Mouse (Mus musculus): ENCODE measurements around the gene Aarsd1.

Aarsd1 gene

DNA sequence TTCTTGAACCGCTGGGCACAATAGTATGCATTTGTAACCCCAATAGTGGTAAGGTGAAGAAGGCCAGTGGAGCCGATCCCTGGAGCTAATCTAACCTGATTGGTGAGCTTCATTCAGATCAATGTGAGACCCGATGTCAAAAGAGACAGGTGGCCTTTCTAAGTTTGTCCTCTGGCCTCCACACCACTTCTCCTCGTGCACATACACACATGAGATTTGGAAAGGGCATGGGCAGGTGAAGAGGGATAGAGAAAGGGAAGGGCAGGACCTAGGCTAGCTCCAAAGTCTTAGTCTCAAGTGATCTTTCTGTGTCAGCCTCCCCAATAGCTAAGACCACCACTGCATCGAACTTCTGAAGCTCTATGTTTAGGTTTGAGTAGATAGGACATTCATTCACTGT lies 47.3 kb downstream of the Aarsd1 start:
- DNase-seq, result no peak

DNA sequence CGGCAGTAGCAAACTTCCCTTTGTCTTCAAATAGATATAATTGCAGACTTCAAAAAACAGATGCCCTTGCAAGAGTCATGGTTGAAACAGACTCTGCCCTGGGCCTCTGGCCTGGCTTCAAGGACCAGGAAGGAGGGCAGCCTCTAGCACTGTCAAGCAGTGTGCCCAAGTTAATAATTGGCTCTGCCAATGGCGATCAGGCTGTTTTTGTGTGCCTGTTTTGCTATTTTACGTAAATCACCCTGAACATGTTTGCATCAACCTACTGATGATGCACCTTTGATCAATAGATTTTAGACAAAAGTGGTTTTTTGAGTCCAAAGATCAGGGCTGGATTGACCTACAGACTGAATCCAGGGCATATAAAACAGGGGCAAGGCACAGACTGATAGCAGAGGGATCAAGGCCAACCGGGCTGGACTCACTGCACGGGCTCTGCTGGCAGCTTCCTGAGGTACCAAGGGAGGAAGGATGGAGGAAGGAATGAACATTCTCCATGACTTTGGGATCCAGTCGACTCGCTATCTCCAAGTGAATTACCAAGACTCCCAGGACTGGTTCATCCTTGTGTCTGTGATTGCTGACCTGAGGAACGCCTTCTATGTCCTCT lies 50.0 kb downstream of the Aarsd1 start, which contains the start of gene G6pc:
Gene G6pc, plus strand, starts transcription at position 236 of the 610 bp plus-strand sequence.
- DNase-seq, result peak; percentile 68

DNA sequence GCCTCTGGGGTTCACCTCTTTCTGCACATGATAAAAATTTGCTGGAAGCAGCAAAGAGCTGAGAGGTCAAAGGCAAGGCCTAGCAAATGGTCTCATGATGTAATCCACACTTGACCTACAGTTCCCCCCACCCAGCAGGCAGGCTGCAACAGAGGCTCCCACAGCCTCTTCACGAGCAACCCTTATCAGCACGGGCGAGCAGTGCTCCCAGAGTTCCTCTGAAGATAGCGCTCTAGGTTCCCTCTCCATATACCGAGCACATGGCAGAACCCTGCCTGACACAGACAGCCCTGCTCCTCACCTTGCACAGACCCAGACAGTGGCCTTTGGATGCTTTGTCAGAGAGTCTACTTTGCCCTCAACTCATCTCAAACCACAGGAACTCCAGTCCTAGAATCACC lies 52.9 kb downstream of the Aarsd1 start:
- peak; percentile 49 for DNase-seq

DNA sequence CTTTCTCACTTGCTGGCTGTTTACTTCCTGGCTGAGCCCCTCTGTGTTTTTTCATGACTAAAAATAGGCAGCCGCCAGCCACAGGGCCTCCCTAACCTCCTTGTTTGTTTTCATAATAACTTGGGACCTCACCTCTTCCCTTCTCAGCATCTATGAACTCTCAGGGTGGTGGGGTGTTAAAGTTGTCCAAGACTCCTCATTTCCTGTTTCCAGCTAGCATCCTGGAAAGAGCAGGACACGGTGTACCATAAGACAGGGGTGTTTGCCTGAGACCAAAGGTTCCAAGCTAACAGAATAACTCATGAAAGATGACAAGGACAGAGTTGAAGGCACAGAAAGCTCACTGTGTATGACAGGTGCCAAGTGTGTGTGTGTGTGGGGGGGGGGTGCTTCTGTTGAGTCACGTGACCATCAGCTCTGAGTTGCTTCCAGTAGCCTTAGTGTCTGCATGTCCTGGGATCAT lies 56.7 kb downstream of the Aarsd1 start:
- DNase-seq, result no peak

DNA sequence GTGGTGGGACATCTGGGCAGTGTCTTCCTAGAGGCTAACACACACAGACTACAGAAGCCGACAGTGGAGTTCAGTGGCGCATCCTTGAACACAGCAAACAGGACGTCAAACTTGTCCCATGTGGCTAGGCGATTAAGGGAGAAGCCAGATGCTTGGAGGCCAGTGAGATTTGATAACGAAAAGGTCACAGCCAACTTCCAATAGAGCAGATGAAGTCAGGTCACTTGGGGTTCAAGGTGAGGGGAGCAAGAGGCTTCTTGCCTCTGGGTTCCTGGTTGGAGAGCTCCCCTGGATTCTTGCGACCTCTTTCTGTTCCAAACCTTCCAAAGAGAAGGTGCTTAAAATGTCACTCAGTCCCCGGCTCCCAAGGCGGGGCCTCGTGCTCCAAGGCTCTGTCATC lies 57.6 kb downstream of the Aarsd1 start:
- no peak for DNase-seq

DNA sequence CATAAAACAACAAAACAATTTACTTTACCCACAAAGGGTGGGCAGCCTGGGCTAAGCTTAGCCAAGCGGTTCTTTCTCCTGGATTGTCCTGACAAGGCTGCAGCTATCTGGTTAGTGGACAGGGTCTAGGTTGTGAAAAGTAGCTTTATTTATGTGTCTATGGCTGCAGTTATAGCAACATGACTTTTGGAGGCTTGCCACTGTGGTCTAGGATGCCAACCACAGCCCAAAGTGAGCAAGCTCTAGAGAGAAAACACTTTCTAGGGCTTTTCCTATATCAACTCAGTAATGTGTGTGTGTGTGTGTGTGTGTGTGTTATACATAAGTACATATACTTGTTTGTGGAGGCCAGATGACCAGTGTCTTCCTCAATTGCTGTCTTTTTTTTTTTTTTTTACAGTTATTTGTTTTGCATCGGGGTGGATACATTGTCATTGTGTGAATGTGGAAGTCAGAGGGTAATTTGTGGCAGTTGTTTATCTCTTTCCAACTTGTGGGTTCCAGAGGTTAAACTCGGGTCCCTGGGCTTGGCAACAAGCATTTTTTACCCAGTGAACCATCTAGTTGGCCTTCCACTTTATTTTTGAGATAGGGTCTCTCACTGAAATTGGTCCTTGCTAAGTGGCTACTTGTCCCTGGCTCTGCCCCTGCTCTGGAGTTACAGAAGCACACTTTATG lies 59.8 kb downstream of the Aarsd1 start:
- no peak for DNase-seq

All from kidney, postnatal 10 days (tissue).